Mouse (Mus musculus) kidney, postnatal 10 days (tissue): ENCODE measurements around the gene Cant1.

Experiments used
- DNase-seq: peaks from one replicate; pipeline ENCODE4 v3.0.0; 2021; ENCODE audit warnings: mixed read lengths

Cant1 gene

GRCm38 (mm10) chr11:118366559-118366958 is 52.3 kb downstream of the Cant1 start:
- no peak for DNase-seq

DNA sequence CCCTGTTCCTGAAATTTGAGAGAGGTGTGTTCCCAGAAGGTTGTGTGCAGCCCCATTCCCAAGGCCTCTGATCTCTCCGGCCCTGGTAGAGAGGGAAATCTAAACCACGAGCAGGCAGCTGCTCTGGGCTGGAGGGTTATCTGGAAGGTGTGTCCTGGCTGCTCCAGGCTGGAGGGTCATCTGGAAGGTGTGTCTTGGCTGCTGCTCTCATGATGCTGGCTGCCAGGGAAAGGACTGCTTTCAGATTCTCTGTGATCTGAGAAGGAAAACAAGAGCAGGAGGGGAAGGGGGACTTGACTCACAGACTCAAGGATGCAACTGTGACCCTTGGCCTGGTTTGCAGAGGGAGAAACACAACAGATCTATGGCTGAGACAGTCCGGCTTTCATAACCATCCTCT is 52.8 kb downstream of the Cant1 start:
- DNase-seq: peak; percentile 5

GRCm38 (mm10) chr11:118365171-118365570 is 53.7 kb downstream of the Cant1 start:
- peak; percentile 63 for DNase-seq

DNA sequence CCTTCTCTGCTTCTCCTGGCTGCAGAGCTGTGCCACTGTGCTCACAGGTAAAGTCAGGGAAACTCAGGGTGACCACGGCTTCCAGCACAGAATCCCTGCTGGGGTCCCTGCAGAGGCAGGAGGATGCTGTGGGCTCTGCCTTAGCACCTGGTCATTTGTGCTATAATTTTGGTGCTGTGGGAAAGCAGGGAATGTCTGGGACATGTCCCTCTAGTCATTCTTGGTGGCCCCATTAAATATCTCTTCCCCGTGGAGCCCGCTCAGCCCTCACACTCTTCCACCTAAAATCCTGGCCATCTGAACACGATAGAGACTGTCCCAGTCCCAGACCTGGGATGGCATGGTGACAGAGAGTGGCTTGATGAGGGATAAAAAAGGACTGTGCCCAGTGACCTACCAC is 54.9 kb downstream of the Cant1 start:
- DNase-seq: no peak

GRCm38 (mm10) chr11:118362971-118363518 is 55.8 kb downstream of the Cant1 start:
- peak; percentile 60 for DNase-seq

DNA sequence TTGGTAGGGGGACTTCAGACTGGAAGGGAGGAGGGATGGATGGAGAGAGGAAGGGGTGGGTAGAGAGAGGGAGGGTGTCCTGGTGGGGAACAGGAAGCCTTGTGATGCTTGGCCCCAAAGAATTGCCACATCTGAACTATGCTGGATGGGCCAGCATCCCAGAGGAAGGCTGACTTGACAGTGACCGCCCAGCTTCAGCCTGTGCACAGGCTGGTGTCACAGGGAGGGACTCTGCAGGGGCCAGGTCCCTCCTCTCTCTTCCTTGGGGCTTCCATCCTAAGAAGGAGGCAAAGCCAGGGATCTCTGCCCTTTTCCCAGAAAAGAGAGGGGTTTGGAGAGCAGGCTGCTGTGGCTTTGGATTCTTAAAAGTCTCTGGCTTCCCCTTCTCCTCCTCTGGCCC is 56.4 kb downstream of the Cant1 start:
- DNase-seq: no peak

GRCm38 (mm10) chr11:118360907-118361341 is 58.0 kb downstream of the Cant1 start:
- peak; percentile 42 for DNase-seq

DNA sequence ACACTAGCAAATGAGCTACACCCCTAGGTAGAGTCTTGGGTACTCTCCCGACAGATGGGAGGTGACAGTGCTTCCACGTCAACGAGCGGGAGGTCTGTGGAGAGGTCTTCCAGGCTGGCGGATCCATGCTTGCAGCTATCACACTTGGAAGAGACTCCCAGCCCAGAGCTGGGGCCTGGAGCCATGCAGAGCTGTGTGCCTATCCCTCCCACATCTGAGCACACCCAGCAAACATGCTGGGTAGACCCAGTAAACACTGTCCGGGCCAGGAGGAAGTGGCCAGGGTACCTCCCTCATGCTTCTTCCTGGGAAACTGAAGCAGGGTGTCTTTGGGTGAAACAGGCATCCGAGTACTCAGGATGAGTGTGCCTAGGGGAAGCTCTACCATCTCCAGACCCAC is 58.4 kb downstream of the Cant1 start:
- no peak for DNase-seq
